Mouse (Mus musculus): ENCODE results near the gene Gm21969.

DNA sequence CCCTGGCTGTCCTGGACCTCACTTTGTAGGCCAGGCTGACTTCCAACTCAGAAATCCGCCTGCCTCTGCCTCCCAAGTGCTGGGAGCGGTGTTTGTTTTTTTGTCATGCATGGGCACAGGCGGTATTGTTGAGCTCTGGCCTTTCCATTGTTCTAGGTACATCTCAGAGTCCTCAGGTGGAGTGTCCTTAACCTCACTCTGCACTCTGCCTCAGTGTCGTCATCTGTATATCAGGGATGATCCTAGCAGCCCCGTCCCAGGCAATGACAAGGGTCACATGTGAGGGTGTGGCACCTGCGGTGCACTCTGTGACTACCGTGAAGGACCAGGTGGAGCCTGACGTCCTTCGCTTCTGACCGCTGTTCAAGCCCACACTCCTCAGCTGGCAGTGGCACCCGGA lies 24.4 kb downstream of the Gm21969 start:
- TF ChIP-seq CTCF (IDR thresholded peaks at IDR 0.05; ENCODE audit: insufficient read depth, low read length): no peak
- TF ChIP-seq POLR2A (IDR thresholded peaks at IDR 0.05; ENCODE audit: borderline replicate concordance, extremely low read depth, low read depth, low read length): no peak
